In genomic region chr13:78174891-78175290, GRCm38 (mm10) we compare ENCODE assay signal across 26 mouse cellular contexts. TPM values are rescaled to one million over a fixed set of nuclear protein-coding genes. Genes with fewer than 3 reads are reported as not detected.
A peak's percentile ranks its signal among the peaks of the same experiment; 100 is the strongest.
DNase-seq lines count a peak whose midpoint lies in the region; ATAC-seq and TF ChIP-seq lines count a peak whose summit lies in the region.
"Had no signal": no experiment of that assay in that cellular context is flagged by ENCODE, and none has a peak within 500 bp of the region (broad histone marks: within the 10 kb centered on the region; RNA-seq: fewer than 3 reads in every experiment).

No protein-coding gene starts in this region.

- peak; percentile 20 for DNase-seq in hindbrain, embryonic 11.5 days (ENCODE audit: low spot score)
- no peak for DNase-seq in hindbrain, postnatal 0 days (ENCODE audit: low spot score)
- no peak for DNase-seq in forebrain, embryonic 11.5 days (ENCODE audit: low spot score)
- DNase-seq in lung, adult 18-20 months, result no peak
- DNase-seq in frontal cortex, postnatal 36 days (ENCODE audit: low spot score in 2 of 2), result no peak
- DNase-seq: adrenal gland, adult 8-10 months; cerebellum, adult 11-12 months; cerebellum, postnatal 25 days; gastrocnemius, postnatal 25 days; heart, adult 18-20 months; heart, postnatal 10 days; kidney, adult 9 months; kidney, postnatal 14 days; liver, postnatal 0 days; lung, postnatal 10 days; right cerebral cortex, postnatal 14 days had no signal

- no peaks in the 10 kb centered on the region for H3K4me1 ChIP-seq in hindbrain, embryonic 11.5 days (replicated peaks; ENCODE audit: control insufficient read depth, insufficient read depth, low read length)
- H3K4me1 ChIP-seq in hindbrain, postnatal 0 days (ENCODE audit: insufficient read depth, low read length), result no peaks in the 10 kb centered on the region
- H3K4me1 ChIP-seq in forebrain, embryonic 11.5 days (replicated peaks; ENCODE audit: control insufficient read depth, insufficient read depth, low read length), result peaks cover 7% of the 10 kb centered on the region; the same call in 1 of the 2 replicates
- H3K4me1 ChIP-seq in forebrain, embryonic 15.5 days, result peaks cover 14% of the 10 kb centered on the region
- H3K4me1 ChIP-seq in midbrain, embryonic 13.5 days (replicated peaks), result peaks cover 19% of the 10 kb centered on the region

- no peak for TF ChIP-seq CTCF in hindbrain, postnatal 0 days (IDR thresholded peaks at IDR 0.05; ENCODE audit: low read depth)

- no peaks in the 10 kb centered on the region for H3K36me3 ChIP-seq in hindbrain, embryonic 11.5 days (ENCODE audit: control insufficient read depth, insufficient read depth, low read length)
- H3K36me3 ChIP-seq in hindbrain, postnatal 0 days (ENCODE audit: insufficient read depth, low read length), result no peaks in the 10 kb centered on the region
- no peaks in the 10 kb centered on the region for H3K36me3 ChIP-seq in forebrain, embryonic 11.5 days (ENCODE audit: control insufficient read depth, insufficient read depth, low read length)
- H3K36me3 ChIP-seq in forebrain, embryonic 15.5 days, result no peaks in the 10 kb centered on the region
- H3K36me3 ChIP-seq in midbrain, embryonic 13.5 days, result no peaks in the 10 kb centered on the region
- H3K36me3 ChIP-seq: embryonic facial prominence, embryonic 10.5 days; heart, embryonic 12.5 days; hindbrain, embryonic 15.5 days had no signal

- no peak overlapping the region for H3K4me3 ChIP-seq in hindbrain, embryonic 11.5 days (ENCODE audit: low read depth, low read length)
- no peak overlapping the region for H3K4me3 ChIP-seq in hindbrain, postnatal 0 days (ENCODE audit: low read length)
- H3K4me3 ChIP-seq in forebrain, embryonic 11.5 days (ENCODE audit: low read depth, low read length), result peak overlapping the region; percentile 29
- H3K4me3 ChIP-seq in forebrain, embryonic 15.5 days, result no peak overlapping the region
- peak overlapping the region; percentile 15; the same call in 1 of the 2 replicates for H3K4me3 ChIP-seq in midbrain, embryonic 13.5 days (replicated peaks)
- H3K4me3 ChIP-seq: embryonic facial prominence, embryonic 10.5 days; heart, embryonic 12.5 days; hindbrain, embryonic 15.5 days had no signal

- no peak overlapping the region for H3K9ac ChIP-seq in hindbrain, embryonic 11.5 days (ENCODE audit: low read depth, low read length)
- no peak overlapping the region for H3K9ac ChIP-seq in hindbrain, postnatal 0 days (replicated peaks; ENCODE audit: low read length)
- H3K9ac ChIP-seq in forebrain, embryonic 11.5 days (ENCODE audit: low read length), result peak overlapping the region; percentile 56; the same call in 1 of the 2 replicates
- no peak overlapping the region for H3K9ac ChIP-seq in forebrain, embryonic 15.5 days (replicated peaks)
- 0 out of 2 replicates have a peak overlapping the region, but pooled peaks have one; percentile 19 for H3K9ac ChIP-seq in midbrain, embryonic 13.5 days (replicated peaks)
- H3K9ac ChIP-seq: heart, embryonic 12.5 days; hindbrain, embryonic 15.5 days; liver, postnatal 0 days had no signal

- peaks cover 12% of the 10 kb centered on the region; the same call in 1 of the 2 replicates for H3K27me3 ChIP-seq in hindbrain, embryonic 11.5 days (ENCODE audit: control insufficient read depth, insufficient read depth, low read length)
- H3K27me3 ChIP-seq in hindbrain, postnatal 0 days (ENCODE audit: insufficient read depth, low read length), result peaks cover 25% of the 10 kb centered on the region; the same call in 1 of the 2 replicates
- H3K27me3 ChIP-seq in forebrain, embryonic 11.5 days (ENCODE audit: control insufficient read depth, insufficient read depth, low read length), result peaks cover 41% of the 10 kb centered on the region
- peaks cover 50% of the 10 kb centered on the region for H3K27me3 ChIP-seq in forebrain, embryonic 15.5 days
- peaks cover 75% of the 10 kb centered on the region for H3K27me3 ChIP-seq in midbrain, embryonic 13.5 days

- H3K27ac ChIP-seq in hindbrain, embryonic 11.5 days (ENCODE audit: low read depth, low read length), result no peak overlapping the region
- no peak overlapping the region for H3K27ac ChIP-seq in hindbrain, postnatal 0 days
- no peak overlapping the region for H3K27ac ChIP-seq in forebrain, embryonic 11.5 days (ENCODE audit: low read depth, low read length)
- peak overlapping the region; percentile 82 for H3K27ac ChIP-seq in forebrain, embryonic 15.5 days (replicated peaks)
- H3K27ac ChIP-seq in midbrain, embryonic 13.5 days, result no peak overlapping the region; the same call in 1 of the 2 replicates
- H3K27ac ChIP-seq: embryonic facial prominence, embryonic 10.5 days; hindbrain, embryonic 15.5 days had no signal

- H3K9me3 ChIP-seq in hindbrain, embryonic 11.5 days (ENCODE audit: control insufficient read depth, low read length), result no peaks in the 10 kb centered on the region
- H3K9me3 ChIP-seq in hindbrain, postnatal 0 days (ENCODE audit: low read length), result no peaks in the 10 kb centered on the region
- no peaks in the 10 kb centered on the region for H3K9me3 ChIP-seq in forebrain, embryonic 11.5 days (ENCODE audit: control insufficient read depth, low read length)
- H3K9me3 ChIP-seq in forebrain, embryonic 15.5 days, result no peaks in the 10 kb centered on the region
- no peaks in the 10 kb centered on the region for H3K9me3 ChIP-seq in midbrain, embryonic 13.5 days
- H3K9me3 ChIP-seq: embryonic facial prominence, embryonic 10.5 days; heart, embryonic 12.5 days; hindbrain, embryonic 15.5 days had no signal

- H3K4me2 ChIP-seq in hindbrain, embryonic 11.5 days (replicated peaks; ENCODE audit: low read depth, low read length), result no peak overlapping the region
- no peak overlapping the region for H3K4me2 ChIP-seq in hindbrain, postnatal 0 days (ENCODE audit: low read depth, low read length)
- peak overlapping the region; percentile 40 for H3K4me2 ChIP-seq in forebrain, embryonic 11.5 days (ENCODE audit: low read depth, low read length, severe bottlenecking)
- H3K4me2 ChIP-seq in forebrain, embryonic 15.5 days (replicated peaks), result peak overlapping the region; percentile 23
- H3K4me2 ChIP-seq in midbrain, embryonic 13.5 days (replicated peaks), result peak overlapping the region; percentile 42
- H3K4me2 ChIP-seq: heart, embryonic 12.5 days; hindbrain, embryonic 15.5 days had no signal

- 30% methylated on average over 1 of the region's 1 CpGs for WGBS in hindbrain, embryonic 11.5 days
- WGBS in hindbrain, postnatal 0 days, result 73% methylated on average over 1 of the region's 1 CpGs
- 17% methylated on average over 1 of the region's 1 CpGs for WGBS in forebrain, embryonic 11.5 days
- 18% methylated on average over 1 of the region's 1 CpGs for WGBS in forebrain, embryonic 15.5 days
- WGBS in midbrain, embryonic 13.5 days, result 32% methylated on average over 1 of the region's 1 CpGs

- no peak for ATAC-seq in hindbrain, embryonic 11.5 days (ENCODE audit: low FRiP score)
- no peak for ATAC-seq in hindbrain, postnatal 0 days
- ATAC-seq in forebrain, embryonic 11.5 days (replicated peaks; ENCODE audit: low FRiP score), result no peak
- no peak for ATAC-seq in forebrain, embryonic 15.5 days (replicated peaks)
- ATAC-seq in midbrain, embryonic 13.5 days, result no peak
- ATAC-seq: intestine, embryonic 16.5 days; liver, postnatal 0 days; Patski had no signal

RNA-seq across cellular contexts. Expression of gene Nr2f1, which starts 24.7 kb away (rescaled TPM):
- 82.8 and 97.2 TPM in 2 replicates for polyA plus RNA-seq in hindbrain, embryonic 11.5 days (2014; fragmentation: Nextera tagmentation; extraction: Ambion mirVana)
- 220 and 254 TPM in 2 replicates for total RNA-seq in hindbrain, postnatal 0 days (2014; rRNA removed)
- polyA plus RNA-seq in hindbrain, postnatal 0 days (2015; fragmentation: Nextera tagmentation; extraction: Ambion mirVana), result 49.8 and 51.2 TPM in 2 replicates
- 110 and 122 TPM in 2 replicates for polyA plus RNA-seq in forebrain, embryonic 11.5 days (2014; fragmentation: Nextera tagmentation; extraction: Ambion mirVana)
- polyA plus RNA-seq in forebrain, embryonic 15.5 days (2015; fragmentation: Nextera tagmentation; extraction: Ambion mirVana), result 77.7 and 88.5 TPM in 2 replicates
- polyA plus RNA-seq in midbrain, embryonic 13.5 days (2015; fragmentation: Nextera tagmentation; extraction: Ambion mirVana), result 76.9 and 83.2 TPM in 2 replicates
- total RNA-seq: megakaryocyte progenitor cell, adult 5-6 weeks; monocyte, adult 5-6 weeks; neutrophil, adult 5-6 weeks had no signal

Comparison
In these comparisons a context has a peak if more than half of its experiments do, and no peak if none do; other contexts are left out.
1. H3K4me3 ChIP-seq: peak in forebrain, embryonic 11.5 days (single experiment) and midbrain, embryonic 13.5 days (single experiment); none in hindbrain, embryonic 11.5 days (single experiment), hindbrain, postnatal 0 days (single experiment) and forebrain, embryonic 15.5 days (single experiment).
2. H3K9ac ChIP-seq: peak in forebrain, embryonic 11.5 days (single experiment) and midbrain, embryonic 13.5 days (single experiment); none in hindbrain, embryonic 11.5 days (single experiment), hindbrain, postnatal 0 days (single experiment) and forebrain, embryonic 15.5 days (single experiment).
3. H3K4me2 ChIP-seq: peak in forebrain, embryonic 11.5 days (single experiment), forebrain, embryonic 15.5 days (single experiment) and midbrain, embryonic 13.5 days (single experiment); none in hindbrain, embryonic 11.5 days (single experiment) and hindbrain, postnatal 0 days (single experiment).